Mouse (Mus musculus) forebrain, embryonic 14.5 days (tissue): Measurements from ENCODE around the gene Spocd1. TPM values are rescaled to one million over a fixed set of nuclear protein-coding genes. Genes with fewer than 3 reads are reported as not detected.

Experiments
- ATAC-seq: fragments of 200-750 bp; cut with Nextera tagmentation; 2 replicates; pipeline ENCODE4 v1.8.0; 2017; ENCODE audit warnings: mild to moderate bottlenecking, moderate library complexity
- DNase-seq: peaks from one replicate; pipeline ENCODE4 v3.0.0-alpha.2; 2015; ENCODE audit warnings: low spot score
- H3K27ac ChIP-seq: fragments of 300-500 bp; sonication (generic); 2 replicates; pipeline ENCODE4 v1.5.1; 2014; ENCODE audit warnings: low read depth, mild to moderate bottlenecking, control low read depth, low read length, moderate library complexity
- H3K27me3 ChIP-seq: fragments of 300-500 bp; sonication (generic); replicated peaks from 2 replicates; pipeline ENCODE4 v1.6.1; 2014; ENCODE audit warnings: low read length, control low read depth, mixed read lengths; ENCODE audit not compliant: control insufficient read depth, insufficient read depth
- H3K36me3 ChIP-seq: fragments of 300-500 bp; sonication (generic); 2 replicates; pipeline ENCODE4 v1.6.1; 2014; ENCODE audit warnings: low read length, control low read depth; ENCODE audit not compliant: control insufficient read depth, insufficient read depth
- H3K4me1 ChIP-seq: fragments of 300-500 bp; sonication (generic); 2 replicates; pipeline ENCODE4 v1.6.1; 2014; ENCODE audit warnings: antibody characterized with exemption, low read length, control low read depth; ENCODE audit not compliant: control insufficient read depth, insufficient read depth
- H3K4me2 ChIP-seq: fragments of 300-500 bp; sonication (generic); 2 replicates; pipeline ENCODE4 v1.6.1; 2014; ENCODE audit warnings: mild to moderate bottlenecking, control low read depth, low read length
- H3K4me3 ChIP-seq: fragments of 300-500 bp; sonication (generic); 2 replicates; pipeline ENCODE4 v1.5.1; 2014; ENCODE audit warnings: low read depth, low read length, control low read depth
- H3K9ac ChIP-seq: fragments of 300-500 bp; sonication (generic); 2 replicates; pipeline ENCODE4 v1.6.1; 2014; ENCODE audit warnings: mild to moderate bottlenecking, low read length, control low read depth, moderate library complexity
- H3K9me3 ChIP-seq: fragments of 300-500 bp; sonication (generic); replicated peaks from 2 replicates; pipeline ENCODE4 v1.6.1; 2016; ENCODE audit warnings: low read length, control low read depth, mixed read lengths; ENCODE audit not compliant: control insufficient read depth
- WGBS: fragments of 180-500 bp; shearing (Covaris S2); extraction: QIAGEN DNeasy Blood & Tissue Kit; methylation state at CpG from one replicate; pipeline ENCODE4 v1.1.7; 2014; 5-methylcytosine and 5-hydroxymethylcytosine counted together
- polyA plus RNA-seq: library from polyadenylated mRNA; unstranded; fragments of >200 nt; fragmentation: Nextera tagmentation; extraction: Ambion mirVana; gene quantifications from 2 replicates; pipeline ENCODE4 v1.2.1, GENCODE M21; 2014

The Spocd1 gene
- not detected in 2 replicates for polyA plus RNA-seq

DNA sequence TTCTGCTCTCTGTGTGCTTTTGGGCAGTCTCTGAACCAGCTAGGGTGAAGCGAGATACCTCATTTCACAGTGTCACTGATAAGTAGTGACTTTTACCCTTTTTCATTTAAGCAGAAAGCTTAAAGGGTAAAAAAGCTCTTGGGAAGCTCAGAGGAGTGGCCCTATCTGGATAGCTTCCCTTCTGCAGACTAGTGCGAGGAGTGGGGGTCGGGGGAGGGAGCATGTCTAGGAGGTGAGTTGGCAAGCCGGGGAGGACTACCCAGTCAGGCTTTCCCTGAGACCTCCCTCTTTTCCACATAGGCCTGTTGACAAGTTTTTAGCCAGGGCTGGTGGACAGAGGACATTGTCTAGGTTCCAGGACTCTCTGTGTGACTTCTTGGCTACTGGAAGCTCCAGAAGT lies at the start of gene Spocd1:
TSS of gene Spocd1 (plus strand) at position 301 of the 400 bp plus-strand sequence.
- WGBS = 47% methylated on average over 4 of the region's 4 CpGs

DNA sequence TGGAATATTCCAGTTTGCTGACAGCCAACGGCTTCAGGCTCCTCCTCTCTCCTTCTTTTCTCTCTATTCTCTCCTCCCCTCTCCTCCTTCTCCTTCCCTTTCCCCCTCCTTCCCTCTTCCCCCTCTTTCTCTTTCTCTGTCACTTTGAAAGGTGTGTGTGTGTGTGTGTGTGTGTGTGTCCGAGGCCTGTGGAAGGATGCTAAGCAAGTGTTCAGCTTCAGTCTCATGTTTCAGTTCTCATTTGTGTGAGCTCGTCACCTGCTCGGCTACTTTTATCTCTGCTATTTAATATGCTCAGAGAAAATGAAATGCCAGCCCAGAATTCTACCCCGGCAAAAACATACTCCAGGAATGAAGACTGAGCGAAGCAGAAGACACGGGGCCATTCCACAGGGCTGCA lies 48.4 kb upstream of the Spocd1 start:
- no peaks in the 10 kb centered on the region for H3K36me3 ChIP-seq
- H3K4me1 ChIP-seq = peaks cover 9% of the 10 kb centered on the region; the same call in 1 of the 2 replicates
- DNase-seq = no peak
- H3K27me3 ChIP-seq = no peaks in the 10 kb centered on the region
- no peak overlapping the region for H3K27ac ChIP-seq
- ATAC-seq = no peak
- no peak overlapping the region for H3K4me2 ChIP-seq
- WGBS = 83% methylated on average over 7 of the region's 7 CpGs
- H3K9ac ChIP-seq = no peak overlapping the region
- H3K9me3 ChIP-seq = no peaks in the 10 kb centered on the region
- H3K4me3 ChIP-seq = no peak overlapping the region

More for the DNA sequence above, at the start of gene Spocd1:
- Histone ChIP-seq H3K27ac (no peak within 1 kb of the TSS), H3K27me3 (no peaks in the 10 kb centered on the region), H3K4me1 (peaks cover 3% of the 10 kb centered on the region; the same call in 1 of the 2 replicates), H3K4me2 (peak within 1 kb of the TSS; percentile 31), H3K9ac (peak within 1 kb of the TSS; percentile 35; the same call in 1 of the 2 replicates), H3K36me3 (no peaks in the 10 kb centered on the region), H3K4me3 (no peak within 1 kb of the TSS), H3K9me3 (no peaks in the 10 kb centered on the region)
- no peak for DNase-seq
- ATAC-seq = no peak

DNA sequence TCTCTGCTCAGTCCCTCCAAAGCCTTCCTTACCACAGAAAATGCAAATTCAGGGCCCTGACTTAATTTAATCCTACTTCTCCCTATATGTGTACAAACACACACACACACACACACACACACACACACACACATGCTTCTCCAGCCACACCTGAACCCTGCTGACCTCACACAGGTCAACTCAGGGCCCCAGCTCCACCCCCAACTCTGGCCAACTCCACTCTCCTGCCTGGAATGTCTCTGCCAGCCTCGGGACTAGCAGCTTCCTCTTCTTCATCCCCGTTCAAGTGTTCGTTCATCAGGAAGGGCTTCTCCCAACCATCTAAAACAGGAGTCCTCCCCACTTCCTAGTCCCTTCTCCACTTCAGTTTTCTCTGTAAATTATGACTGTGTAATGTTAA lies 47.4 kb upstream of the Spocd1 start:
- no peak for ATAC-seq
- H3K4me3 ChIP-seq = no peak overlapping the region

DNA sequence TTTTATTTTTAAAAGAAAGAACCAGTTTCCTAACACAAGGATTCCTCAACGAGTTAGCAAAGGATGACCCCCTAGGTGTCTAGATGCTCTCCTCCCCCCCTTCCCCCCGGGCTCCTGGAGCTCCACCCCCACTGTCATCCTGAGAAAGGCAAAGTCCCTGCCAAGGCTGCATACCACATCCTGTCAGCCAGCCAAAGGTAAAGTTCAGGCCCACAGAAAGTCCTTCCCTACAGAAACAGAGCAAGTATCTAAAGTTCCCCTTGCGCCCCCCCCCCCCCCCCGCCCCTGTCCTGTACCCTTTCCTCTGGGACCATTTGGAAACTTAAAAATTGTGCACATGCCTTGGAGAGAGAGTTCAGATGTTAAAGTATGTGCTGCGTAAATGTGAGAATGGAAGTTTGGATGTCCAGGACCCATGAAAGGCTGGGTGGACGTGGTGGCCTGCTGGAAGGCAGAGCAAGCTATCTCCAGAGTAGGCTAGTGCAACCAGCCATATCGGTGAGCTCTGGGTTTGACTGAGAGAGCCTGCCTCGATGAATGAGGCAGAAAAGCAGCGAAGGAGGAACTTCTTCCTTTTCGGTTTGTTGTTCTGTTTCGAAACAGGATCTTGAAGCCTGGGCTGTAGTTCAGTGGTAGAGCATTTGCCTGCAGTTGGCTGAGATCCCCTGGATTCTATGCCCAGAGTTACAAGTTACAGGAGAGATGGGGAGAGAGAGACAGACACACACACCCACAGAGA lies 46.3 kb upstream of the Spocd1 start:
- Histone ChIP-seq H3K27ac (no peak overlapping the region), H3K9ac (no peak overlapping the region), H3K4me2 (no peak overlapping the region), H3K27me3 (no peaks in the 10 kb centered on the region), H3K36me3 (no peaks in the 10 kb centered on the region), H3K4me1 (0 out of 2 replicates have a peak, but pooled peaks cover 3% of the 10 kb centered on the region), H3K9me3 (no peaks in the 10 kb centered on the region), H3K4me3 (no peak overlapping the region)
- ATAC-seq (no peak), DNase-seq (peak; percentile 40)
- 39% methylated on average over 11 of the region's 11 CpGs for WGBS

More for the DNA sequence above, 47.4 kb upstream of the Spocd1 start:
- Histone ChIP-seq H3K9ac (no peak overlapping the region), H3K27ac (no peak overlapping the region), H3K4me1 (peaks cover 9% of the 10 kb centered on the region; the same call in 1 of the 2 replicates), H3K36me3 (no peaks in the 10 kb centered on the region), H3K4me2 (no peak overlapping the region), H3K9me3 (no peaks in the 10 kb centered on the region), H3K27me3 (no peaks in the 10 kb centered on the region)
- WGBS = 40% methylated on average over 3 of the region's 3 CpGs
- no peak for DNase-seq

DNA sequence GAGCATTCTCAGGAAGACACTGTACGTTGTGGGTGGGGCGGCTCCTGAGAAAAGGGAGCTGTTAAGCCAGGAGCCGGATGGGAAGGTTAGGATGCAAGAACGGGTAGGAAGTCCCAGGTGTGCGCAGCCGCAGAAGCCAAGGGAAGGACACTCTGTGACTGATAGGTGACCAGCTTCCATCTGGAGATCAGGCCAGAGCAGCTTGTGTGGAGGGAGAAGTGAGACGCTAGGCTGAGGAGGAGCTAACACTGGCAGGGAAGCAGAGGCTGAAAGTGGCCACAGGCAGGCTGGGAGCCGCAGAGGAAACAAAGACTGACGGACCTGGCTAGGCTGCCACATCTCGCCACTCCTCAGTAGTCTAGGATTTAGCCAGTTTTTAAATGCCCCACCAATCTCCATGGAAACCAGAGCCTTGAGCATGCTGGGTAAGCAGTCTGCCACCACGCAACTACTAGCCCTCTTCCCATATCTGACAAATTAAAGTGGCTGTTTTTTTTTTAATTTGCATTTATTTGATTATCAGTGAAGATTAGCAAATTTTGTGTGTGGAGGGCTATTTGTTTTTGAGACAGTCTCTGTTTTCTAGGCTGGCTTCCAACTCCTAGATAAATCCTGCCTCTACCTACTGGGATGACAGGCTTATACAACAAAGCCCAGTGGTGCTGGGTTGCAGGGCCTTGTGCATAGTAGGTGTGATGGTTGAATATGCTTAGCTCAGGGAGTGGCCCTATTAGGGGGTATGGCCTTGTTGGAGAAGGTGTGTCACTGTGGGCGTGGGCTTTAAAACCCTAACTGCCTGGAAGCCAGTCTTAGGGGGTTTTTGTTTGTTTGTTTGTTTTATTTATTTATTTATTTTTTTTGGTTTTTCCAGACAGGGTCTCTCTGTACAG lies 44.8 kb upstream of the Spocd1 start:
- 0 out of 2 replicates have a peak, but pooled peaks cover 3% of the 10 kb centered on the region for H3K4me1 ChIP-seq
- H3K27me3 ChIP-seq = no peaks in the 10 kb centered on the region
- peak overlapping the region; percentile 25; the same call in 1 of the 2 replicates for H3K9ac ChIP-seq
- ATAC-seq (peak; percentile 54; the same call in 1 of the 2 replicates), DNase-seq (peak; percentile 75)
- no peaks in the 10 kb centered on the region for H3K9me3 ChIP-seq
- H3K27ac ChIP-seq = no peak overlapping the region
- 50% methylated on average over 12 of the region's 12 CpGs for WGBS
- H3K4me3 ChIP-seq = no peak overlapping the region
- H3K36me3 ChIP-seq = no peaks in the 10 kb centered on the region
- H3K4me2 ChIP-seq = no peak overlapping the region

DNA sequence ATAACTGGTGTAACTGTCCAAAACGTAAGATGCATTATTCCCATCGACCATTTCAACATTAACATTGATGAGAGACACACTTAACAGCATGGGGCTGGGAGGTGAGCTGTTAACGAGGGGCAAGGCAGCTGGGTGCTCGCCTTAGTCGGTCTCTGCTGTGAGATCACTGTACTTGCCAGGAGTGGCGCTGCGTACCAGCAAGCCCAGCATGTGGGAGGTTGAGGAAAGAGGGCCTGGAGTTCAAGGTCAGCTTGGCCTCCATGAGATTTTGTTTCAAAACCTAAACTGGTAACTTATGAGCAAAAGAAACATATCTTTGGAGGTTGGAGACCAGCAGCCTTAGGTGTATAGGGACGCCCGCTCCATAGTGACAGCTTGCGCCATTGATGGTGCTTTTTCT lies 39.4 kb upstream of the Spocd1 start:
- 66% methylated on average over 10 of the region's 10 CpGs for WGBS
- ATAC-seq = no peak

DNA sequence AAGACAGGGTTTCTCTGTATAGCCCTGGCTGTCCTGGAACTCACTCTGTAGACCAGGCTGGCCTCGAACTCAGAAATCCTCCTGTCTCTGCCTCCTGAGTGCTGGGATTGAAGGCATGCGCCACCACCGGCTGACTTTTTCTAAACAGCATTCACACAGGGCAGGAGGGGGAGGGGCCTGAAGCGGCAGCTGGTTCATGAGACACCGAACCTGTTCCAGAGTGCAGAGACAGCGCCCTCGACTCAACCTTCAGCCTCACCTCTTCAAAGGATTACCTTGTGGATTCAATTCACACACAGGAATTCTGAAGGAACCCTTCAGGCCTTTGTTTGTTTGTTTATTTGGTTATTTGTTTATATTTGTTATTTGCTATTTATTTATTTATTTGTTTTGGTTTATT lies 39.0 kb upstream of the Spocd1 start:
- no peaks in the 10 kb centered on the region for H3K9me3 ChIP-seq
- no peaks in the 10 kb centered on the region for H3K27me3 ChIP-seq
- no peaks in the 10 kb centered on the region for H3K4me1 ChIP-seq
- no peak overlapping the region for H3K4me3 ChIP-seq
- ATAC-seq (no peak), DNase-seq (no peak)
- WGBS = 90% methylated on average over 7 of the region's 7 CpGs
- H3K9ac ChIP-seq = no peak overlapping the region
- H3K4me2 ChIP-seq = no peak overlapping the region
- H3K36me3 ChIP-seq = no peaks in the 10 kb centered on the region
- no peak overlapping the region for H3K27ac ChIP-seq

More for the DNA sequence above, 39.4 kb upstream of the Spocd1 start:
- Histone ChIP-seq H3K9ac (no peak overlapping the region), H3K27me3 (no peaks in the 10 kb centered on the region), H3K4me2 (no peak overlapping the region), H3K9me3 (no peaks in the 10 kb centered on the region), H3K4me3 (no peak overlapping the region), H3K4me1 (no peaks in the 10 kb centered on the region), H3K36me3 (no peaks in the 10 kb centered on the region), H3K27ac (no peak overlapping the region)
- DNase-seq = no peak

DNA sequence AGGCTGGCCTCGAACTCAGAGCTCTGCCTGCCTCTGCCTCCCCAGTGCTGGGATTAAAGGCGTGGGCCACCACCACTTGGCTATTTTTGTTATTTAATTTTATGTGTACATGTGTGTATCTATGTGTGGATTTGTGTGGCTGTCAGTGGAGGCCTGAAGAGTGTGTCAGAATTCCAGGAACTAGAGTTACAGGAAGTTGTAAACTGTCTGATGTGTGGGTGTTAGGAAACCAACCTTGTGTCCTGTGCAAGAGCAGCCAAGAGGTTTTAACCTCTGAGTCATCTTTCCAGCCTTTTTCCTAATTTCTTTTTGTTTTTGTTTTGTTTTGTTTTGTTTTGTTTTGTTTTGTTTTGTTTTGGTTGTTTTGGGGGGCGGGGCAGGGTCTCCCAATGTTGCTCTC lies 34.2 kb upstream of the Spocd1 start:
- 88% methylated on average over 3 of the region's 3 CpGs for WGBS
- no peak for ATAC-seq
- H3K27ac ChIP-seq = no peak overlapping the region

More for the DNA sequence above, 34.2 kb upstream of the Spocd1 start:
- Histone ChIP-seq H3K27me3 (no peaks in the 10 kb centered on the region), H3K36me3 (no peaks in the 10 kb centered on the region), H3K9me3 (no peaks in the 10 kb centered on the region), H3K4me1 (no peaks in the 10 kb centered on the region), H3K9ac (no peak overlapping the region), H3K4me2 (no peak overlapping the region), H3K4me3 (no peak overlapping the region)
- no peak for DNase-seq
